Mouse (Mus musculus) ES-E14 (cell line): Measurements from ENCODE around the gene Apoc1. TPM values are rescaled to one million over a fixed set of nuclear protein-coding genes. Genes with fewer than 3 reads are reported as not detected.
A peak's percentile ranks its signal among the peaks of the same experiment; 100 is the strongest.

Experiments used
- DNase-seq: peaks from one replicate; pipeline ENCODE4 v3.0.0-alpha.2; 2013; ENCODE audit warnings: low read depth, low spot score
- H3K27ac ChIP-seq: 2 replicates; pipeline ENCODE4 v1.5.1; 2012; ENCODE audit warnings: low read depth, mild to moderate bottlenecking, low read length, moderate library complexity, mixed read lengths; ENCODE audit not compliant: poor library complexity, insufficient read depth, severe bottlenecking
- H3K36me3 ChIP-seq: 2 replicates; pipeline ENCODE4 v1.6.1; 2012; ENCODE audit warnings: mild to moderate bottlenecking, low read length, moderate library complexity, mixed read lengths; ENCODE audit not compliant: control insufficient read depth, poor library complexity, insufficient read depth, severe bottlenecking
- H3K4me1 ChIP-seq, 2 experiments: fragments of 150-350 bp in 1 of 2; sonication (generic) in 1 of 2; 2 replicates each; pipeline ENCODE4 v1.6.1; 2012; ENCODE audit warnings: low read length in 2 of 2, mild to moderate bottlenecking in 1 of 2, mixed read lengths in 1 of 2; ENCODE audit not compliant: control insufficient read depth in 2 of 2, insufficient read depth in 2 of 2, poor library complexity in 1 of 2
- H3K4me3 ChIP-seq, 2 experiments: fragments of 150-350 bp in 1 of 2; sonication (generic) in 1 of 2; 2 replicates each; pipeline ENCODE4 v1.5.1; 2012; ENCODE audit warnings: low read length in 2 of 2, low read depth in 1 of 2, mild to moderate bottlenecking in 1 of 2, mixed read lengths in 1 of 2; ENCODE audit not compliant: insufficient read depth in 1 of 2, poor library complexity in 1 of 2, severe bottlenecking in 1 of 2
- H3K9ac ChIP-seq: 2 replicates; pipeline ENCODE4 v1.6.1; 2012; ENCODE audit warnings: low read depth, mild to moderate bottlenecking, low read length, mixed read lengths; ENCODE audit not compliant: poor library complexity, insufficient read depth, severe bottlenecking
- H3K9me3 ChIP-seq: fragments of 150-350 bp; sonication (generic); 2 replicates; pipeline ENCODE4 v1.6.1; 2012; ENCODE audit warnings: low read depth, mild to moderate bottlenecking, low read length; ENCODE audit not compliant: control insufficient read depth, insufficient read depth
- CHD2 ChIP-seq: IDR thresholded peaks from 2 replicates; pipeline ENCODE4 v1.6.1; 2014; ENCODE audit warnings: mild to moderate bottlenecking, low read depth, low read length, inconsistent platforms
- HCFC1 ChIP-seq: IDR thresholded peaks from 2 replicates; pipeline ENCODE4 v1.6.1; 2012; ENCODE audit warnings: low read length, inconsistent platforms, borderline replicate concordance; ENCODE audit not compliant: insufficient read depth
- MAFK ChIP-seq: IDR thresholded peaks from 2 replicates; pipeline ENCODE4 v1.6.1; 2014; ENCODE audit warnings: mild to moderate bottlenecking, low read depth, low read length, inconsistent platforms; ENCODE audit not compliant: insufficient read depth
- ZC3H11A ChIP-seq: IDR thresholded peaks from 2 replicates; pipeline ENCODE4 v1.6.1; 2012; ENCODE audit warnings: low read depth, mild to moderate bottlenecking, inconsistent platforms, low read length, borderline replicate concordance
- ZNF384 ChIP-seq: IDR thresholded peaks from 2 replicates; pipeline ENCODE4 v1.6.1; 2012; ENCODE audit warnings: low read depth, low read length, inconsistent platforms
- in situ Hi-C, 2 experiments: fragments of 600-800 bp; cut with MboI; formaldehyde crosslinking; loops; one replicate each; pipeline ENCODE4 v1.15.1; 2025; ENCODE audit warnings: low sequenced_read_pairs in 2 of 2, inconsistent platforms in 1 of 2; ENCODE audit not compliant: unreplicated experiment in 2 of 2
- total RNA-seq: library from RNA; depleted of rRNA; stranded (reverse); fragments of 300-350 nt; gene quantifications from 2 replicates; pipeline ENCODE4 v1.2.3, GENCODE M21; 2012

Gene Apoc1
- total RNA-seq, 1 experiment = 72.3 TPM

DNA sequence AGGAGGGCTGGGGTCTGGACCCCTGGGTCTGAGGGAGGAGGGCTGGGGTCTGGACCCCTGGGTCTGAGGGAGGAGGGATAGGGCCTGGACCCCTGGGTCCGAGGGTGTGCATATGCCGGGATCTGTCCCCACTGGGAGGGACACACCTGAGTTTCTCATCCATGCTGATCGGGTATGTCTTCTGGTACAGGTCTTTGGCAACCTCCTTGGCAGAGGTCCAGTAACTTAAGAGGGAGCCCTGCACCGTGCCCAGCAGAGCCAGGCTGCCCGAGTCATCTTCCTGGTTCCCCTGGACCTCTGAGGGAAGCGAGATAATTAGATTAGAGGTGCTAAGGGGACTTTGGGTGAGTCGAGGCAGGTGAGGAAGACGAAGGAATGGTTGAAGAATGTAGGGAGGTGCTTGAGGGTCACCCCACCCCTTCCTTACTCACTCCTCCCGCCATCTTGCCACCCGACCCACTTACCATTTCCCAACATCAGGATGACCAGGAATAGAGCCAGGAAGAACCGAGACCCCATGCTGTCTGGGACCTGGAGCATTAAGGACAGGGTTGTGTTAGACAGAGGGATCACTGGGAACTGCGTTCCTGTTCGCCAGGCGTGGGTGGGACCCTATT lies 19.3 kb downstream of the Apoc1 start:
- Histone ChIP-seq H3K36me3 (no peaks in the 10 kb centered on the region), H3K27ac (no peak overlapping the region), H3K4me3 (no peak overlapping the region), H3K4me1 (peaks cover 1 to 12% of the 10 kb centered on the region in 2 experiments; a peak in 3 of 4 replicates), H3K9me3 (no peaks in the 10 kb centered on the region), H3K9ac (no peak overlapping the region)
- DNase-seq = no peak
- no peak for TF ChIP-seq MAFK
- in situ Hi-C loops = no loop called here

GRCm38 (mm10) chr7:19671511-19671910 lies 20.9 kb downstream of the Apoc1 start:
- no peak for DNase-seq
- Histone ChIP-seq H3K4me1 (peaks cover 1 to 12% of the 10 kb centered on the region in 2 experiments; a peak in 3 of 4 replicates), H3K9me3 (no peaks in the 10 kb centered on the region), H3K36me3 (no peaks in the 10 kb centered on the region), H3K27ac (no peak overlapping the region), H3K9ac (peak overlapping the region; percentile 18; the same call in 1 of the 2 replicates), H3K4me3 (no peak overlapping the region; a peak in 1 of 4 replicates)
- TF ChIP-seq HCFC1 (no peak), MAFK (no peak), ZC3H11A (no peak), ZNF384 (no peak), CHD2 (no peak)
- in situ Hi-C loops = no loop called here

DNA sequence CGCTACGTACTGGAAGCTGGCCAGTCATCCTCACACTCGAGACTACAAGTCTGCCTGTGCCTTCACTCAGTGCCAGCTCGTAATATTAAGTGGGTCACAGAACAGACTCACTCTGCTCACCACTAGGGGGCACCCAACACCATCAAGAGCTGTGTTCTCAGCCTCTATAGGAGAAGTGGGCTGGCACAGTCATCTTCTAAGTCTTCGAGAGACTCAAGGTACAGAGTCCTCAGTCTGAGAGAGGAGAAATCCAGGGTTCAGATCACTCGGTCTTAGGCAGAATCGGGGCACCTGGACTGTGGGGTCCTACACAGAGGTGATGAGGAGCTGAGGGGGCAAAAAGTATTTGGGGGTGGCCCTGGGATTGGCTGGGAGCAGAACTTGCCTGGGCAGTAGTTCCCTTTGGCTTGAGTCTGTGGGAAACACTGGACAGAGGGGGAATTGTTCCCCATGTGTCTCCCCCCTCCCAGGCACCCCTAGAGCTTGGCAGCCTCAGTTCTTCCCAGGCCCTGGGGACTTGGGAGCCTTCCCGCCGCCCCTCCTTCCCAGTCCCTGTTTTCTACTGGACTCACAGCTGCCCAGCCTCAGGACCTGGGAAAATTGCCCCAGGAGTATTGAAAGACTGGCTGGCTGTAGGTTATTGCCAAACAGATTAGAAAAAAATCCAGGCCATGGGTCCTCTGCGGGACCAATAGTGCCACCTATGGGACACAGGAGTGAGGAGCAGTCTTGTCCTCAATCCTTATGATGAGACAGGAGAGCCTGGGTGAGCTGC lies 23.3 kb downstream of the Apoc1 start:
- DNase-seq = peak; percentile 93
- no peaks in the 10 kb centered on the region for H3K9me3 ChIP-seq
- no peaks in the 10 kb centered on the region for H3K36me3 ChIP-seq
- H3K9ac ChIP-seq = peak overlapping the region; percentile 69; the same call in 1 of the 2 replicates
- peak overlapping the region in 1 of 2 experiments; percentile 37; a peak in 1 of 4 replicates for H3K4me3 ChIP-seq
- peak overlapping the region; percentile 3; the same call in 1 of the 2 replicates for H3K27ac ChIP-seq
- peaks cover 4 to 10% of the 10 kb centered on the region in 2 experiments for H3K4me1 ChIP-seq
- TF ChIP-seq ZC3H11A (peak; percentile 64), ZNF384 (peak; percentile 92), CHD2 (no peak), HCFC1 (0 out of 2 replicates have a peak, but pooled peaks have one; percentile 14), MAFK (no peak)
- in situ Hi-C loops = no loop called here

- Histone ChIP-seq H3K36me3 (peaks cover 4% of the 10 kb centered on the region; the same call in 1 of the 2 replicates), H3K27ac (no peak overlapping the region), H3K4me1 (peaks cover 6 to 8% of the 10 kb centered on the region in 2 experiments; a peak in 3 of 4 replicates), H3K9me3 (no peaks in the 10 kb centered on the region), H3K9ac (no peak overlapping the region), H3K4me3 (no peak overlapping the region)
- DNase-seq = no peak
- no peak for TF ChIP-seq CHD2
- TF ChIP-seq ZC3H11A = no peak
- no peak for TF ChIP-seq ZNF384
- no peak for TF ChIP-seq HCFC1
- TF ChIP-seq MAFK = no peak
- in situ Hi-C loops = no loop called here
Measured at GRCm38 (mm10) chr7:19667434-19667833, 25.0 kb downstream of the Apoc1 start.
